ENCODE assay signal across 10 mouse cellular contexts in genomic region chrX:73312522-73312921, GRCm38 (mm10). TPM values are rescaled to one million over a fixed set of nuclear protein-coding genes. Genes with fewer than 3 reads are reported as not detected.
DNase-seq lines count a peak whose midpoint lies in the region; ATAC-seq and TF ChIP-seq lines count a peak whose summit lies in the region.
"Had no signal": no experiment of that assay in that cellular context is flagged by ENCODE, and none has a peak within 500 bp of the region (broad histone marks: within the 10 kb centered on the region; RNA-seq: fewer than 3 reads in every experiment).

No protein-coding gene starts in this region.

- WGBS in forebrain, embryonic 14.5 days: 42% methylated on average over 3 of the region's 3 CpGs
- 47% methylated on average over 3 of the region's 3 CpGs for WGBS in forebrain, embryonic 15.5 days
- 35% methylated on average over 3 of the region's 3 CpGs for WGBS in midbrain, postnatal 0 days
- 48% methylated on average over 3 of the region's 3 CpGs for WGBS in midbrain, embryonic 10.5 days
- 42% methylated on average over 3 of the region's 3 CpGs for WGBS in midbrain, embryonic 16.5 days

- H3K4me1 ChIP-seq in forebrain, embryonic 14.5 days (ENCODE audit: control insufficient read depth, insufficient read depth, low read length): no peaks in the 10 kb centered on the region
- no peaks in the 10 kb centered on the region for H3K4me1 ChIP-seq in forebrain, embryonic 15.5 days
- H3K4me1 ChIP-seq in midbrain, postnatal 0 days (ENCODE audit: insufficient read depth, low read length): no peaks in the 10 kb centered on the region
- H3K4me1 ChIP-seq in midbrain, embryonic 10.5 days: no peaks in the 10 kb centered on the region
- no peaks in the 10 kb centered on the region for H3K4me1 ChIP-seq in midbrain, embryonic 16.5 days (ENCODE audit: control insufficient read depth, insufficient read depth, low read length)
- H3K4me1 ChIP-seq: midbrain, embryonic 12.5 days had no signal

- H3K9ac ChIP-seq in forebrain, embryonic 14.5 days (ENCODE audit: low read length): no peak overlapping the region
- H3K9ac ChIP-seq in forebrain, embryonic 15.5 days (replicated peaks): no peak overlapping the region
- no peak overlapping the region for H3K9ac ChIP-seq in midbrain, postnatal 0 days (replicated peaks; ENCODE audit: low read length, poor library complexity, severe bottlenecking)
- H3K9ac ChIP-seq in midbrain, embryonic 16.5 days (ENCODE audit: low read depth, low read length): no peak overlapping the region
- H3K9ac ChIP-seq: midbrain, embryonic 12.5 days had no signal

- no peak for ATAC-seq in forebrain, embryonic 14.5 days
- ATAC-seq in forebrain, embryonic 15.5 days (replicated peaks): no peak
- ATAC-seq in midbrain, postnatal 0 days (ENCODE audit: low FRiP score): no peak
- ATAC-seq in midbrain, embryonic 16.5 days: no peak

- H3K4me3 ChIP-seq in forebrain, embryonic 14.5 days (ENCODE audit: low read depth, low read length): no peak overlapping the region
- no peak overlapping the region for H3K4me3 ChIP-seq in forebrain, embryonic 15.5 days
- no peak overlapping the region for H3K4me3 ChIP-seq in midbrain, postnatal 0 days (ENCODE audit: low read depth, low read length)
- H3K4me3 ChIP-seq in midbrain, embryonic 10.5 days: no peak overlapping the region
- H3K4me3 ChIP-seq in midbrain, embryonic 16.5 days (ENCODE audit: low read depth, low read length): no peak overlapping the region
- H3K4me3 ChIP-seq: midbrain, embryonic 12.5 days had no signal

- no peaks in the 10 kb centered on the region for H3K9me3 ChIP-seq in forebrain, embryonic 14.5 days (replicated peaks; ENCODE audit: control insufficient read depth, low read length)
- no peaks in the 10 kb centered on the region for H3K9me3 ChIP-seq in forebrain, embryonic 15.5 days
- H3K9me3 ChIP-seq in midbrain, postnatal 0 days (ENCODE audit: low read length): no peaks in the 10 kb centered on the region
- no peaks in the 10 kb centered on the region for H3K9me3 ChIP-seq in midbrain, embryonic 10.5 days (replicated peaks)
- no peaks in the 10 kb centered on the region for H3K9me3 ChIP-seq in midbrain, embryonic 16.5 days (replicated peaks; ENCODE audit: control insufficient read depth, low read length, poor library complexity, severe bottlenecking)
- H3K9me3 ChIP-seq: midbrain, embryonic 12.5 days had no signal

- TF ChIP-seq CTCF in midbrain, postnatal 0 days (IDR thresholded peaks at IDR 0.05): peak; percentile 74

- H3K4me2 ChIP-seq in forebrain, embryonic 14.5 days (ENCODE audit: low read length): no peak overlapping the region
- no peak overlapping the region for H3K4me2 ChIP-seq in forebrain, embryonic 15.5 days (replicated peaks)
- no peak overlapping the region for H3K4me2 ChIP-seq in midbrain, postnatal 0 days (ENCODE audit: low read depth, low read length, poor library complexity, severe bottlenecking)
- no peak overlapping the region for H3K4me2 ChIP-seq in midbrain, embryonic 16.5 days (ENCODE audit: low read length)
- H3K4me2 ChIP-seq: midbrain, embryonic 12.5 days had no signal

- no peaks in the 10 kb centered on the region for H3K27me3 ChIP-seq in forebrain, embryonic 14.5 days (replicated peaks; ENCODE audit: control insufficient read depth, insufficient read depth, low read length)
- H3K27me3 ChIP-seq in forebrain, embryonic 15.5 days: no peaks in the 10 kb centered on the region
- H3K27me3 ChIP-seq in midbrain, postnatal 0 days (ENCODE audit: insufficient read depth, low read length): no peaks in the 10 kb centered on the region
- peaks cover 4% of the 10 kb centered on the region; the same call in 1 of the 2 replicates for H3K27me3 ChIP-seq in midbrain, embryonic 10.5 days (ENCODE audit: low read depth, poor library complexity, severe bottlenecking)
- no peaks in the 10 kb centered on the region for H3K27me3 ChIP-seq in midbrain, embryonic 16.5 days (ENCODE audit: control insufficient read depth, insufficient read depth, low read depth, low read length)
- H3K27me3 ChIP-seq: midbrain, embryonic 12.5 days had no signal

- no peak overlapping the region for H3K27ac ChIP-seq in forebrain, embryonic 14.5 days (ENCODE audit: low read depth, low read length)
- no peak overlapping the region for H3K27ac ChIP-seq in forebrain, embryonic 15.5 days (replicated peaks)
- H3K27ac ChIP-seq in midbrain, postnatal 0 days (ENCODE audit: low read depth, low read length): no peak overlapping the region
- H3K27ac ChIP-seq in midbrain, embryonic 10.5 days (replicated peaks): no peak overlapping the region
- H3K27ac ChIP-seq in midbrain, embryonic 16.5 days (ENCODE audit: low read length): no peak overlapping the region
- H3K27ac ChIP-seq: midbrain, embryonic 12.5 days had no signal

- H3K36me3 ChIP-seq in forebrain, embryonic 14.5 days (ENCODE audit: control insufficient read depth, insufficient read depth, low read length): no peaks in the 10 kb centered on the region
- no peaks in the 10 kb centered on the region for H3K36me3 ChIP-seq in forebrain, embryonic 15.5 days
- no peaks in the 10 kb centered on the region for H3K36me3 ChIP-seq in midbrain, postnatal 0 days (ENCODE audit: insufficient read depth, low read length)
- no peaks in the 10 kb centered on the region for H3K36me3 ChIP-seq in midbrain, embryonic 10.5 days
- H3K36me3 ChIP-seq in midbrain, embryonic 16.5 days (ENCODE audit: control insufficient read depth, insufficient read depth, low read length): no peaks in the 10 kb centered on the region
- H3K36me3 ChIP-seq: midbrain, embryonic 12.5 days had no signal

- peak; percentile 54 for DNase-seq in forebrain, embryonic 14.5 days (ENCODE audit: low spot score)
- DNase-seq in midbrain, postnatal 0 days (ENCODE audit: low spot score): peak; percentile 53
- no peak for DNase-seq in midbrain, embryonic 10.5 days (ENCODE audit: low spot score)
- peak; percentile 19 for DNase-seq in cerebellum, adult 8-10 months
- DNase-seq in layer of hippocampus, adult 9-10 months (ENCODE audit: low spot score): peak; percentile 29
- DNase-seq in retina, postnatal 1 day: peak; percentile 39

RNA-seq across cellular contexts. Expression of gene Xlr5a, which starts 19.7 kb away (rescaled TPM):
- not detected in 2 replicates for polyA plus RNA-seq in forebrain, embryonic 14.5 days (2014; fragmentation: Nextera tagmentation; extraction: Ambion mirVana)
- polyA plus RNA-seq in forebrain, embryonic 15.5 days (2015; fragmentation: Nextera tagmentation; extraction: Ambion mirVana): not detected in 2 replicates
- not detected in 2 replicates for total RNA-seq in midbrain, postnatal 0 days (2014; rRNA removed)
- polyA plus RNA-seq in midbrain, postnatal 0 days (2015; fragmentation: Nextera tagmentation; extraction: Ambion mirVana): not detected in 2 replicates
- polyA plus RNA-seq in midbrain, embryonic 10.5 days (2016; fragmentation: Nextera tagmentation; extraction: Ambion mirVana): not detected in 2 replicates
- not detected in 2 replicates for polyA plus RNA-seq in midbrain, embryonic 16.5 days (2015; fragmentation: Nextera tagmentation; extraction: Ambion mirVana)
- polyA plus RNA-seq: heart, embryonic 16.5 days had no signal

RNA-seq across cellular contexts. Expression of gene Xlr5c, which starts 19.7 kb away (rescaled TPM):
- polyA plus RNA-seq in forebrain, embryonic 14.5 days (2014; fragmentation: Nextera tagmentation; extraction: Ambion mirVana): not detected in 2 replicates
- polyA plus RNA-seq in forebrain, embryonic 15.5 days (2015; fragmentation: Nextera tagmentation; extraction: Ambion mirVana): not detected in 2 replicates
- total RNA-seq in midbrain, postnatal 0 days (2014; rRNA removed): not detected in 2 replicates
- not detected in 2 replicates for polyA plus RNA-seq in midbrain, postnatal 0 days (2015; fragmentation: Nextera tagmentation; extraction: Ambion mirVana)
- not detected in 2 replicates for polyA plus RNA-seq in midbrain, embryonic 10.5 days (2016; fragmentation: Nextera tagmentation; extraction: Ambion mirVana)
- not detected in 2 replicates for polyA plus RNA-seq in midbrain, embryonic 16.5 days (2015; fragmentation: Nextera tagmentation; extraction: Ambion mirVana)
- polyA plus RNA-seq: heart, embryonic 16.5 days; midbrain, embryonic 12.5 days had no signal

RNA-seq across cellular contexts. Expression of gene Gm45015, which starts 24.1 kb away (rescaled TPM):
- not detected in 2 replicates for polyA plus RNA-seq in forebrain, embryonic 14.5 days (2014; fragmentation: Nextera tagmentation; extraction: Ambion mirVana)
- polyA plus RNA-seq in forebrain, embryonic 15.5 days (2015; fragmentation: Nextera tagmentation; extraction: Ambion mirVana): not detected in 2 replicates
- total RNA-seq in midbrain, postnatal 0 days (2014; rRNA removed): not detected in 2 replicates
- not detected in 2 replicates for polyA plus RNA-seq in midbrain, postnatal 0 days (2015; fragmentation: Nextera tagmentation; extraction: Ambion mirVana)
- not detected in 2 replicates for polyA plus RNA-seq in midbrain, embryonic 10.5 days (2016; fragmentation: Nextera tagmentation; extraction: Ambion mirVana)
- polyA plus RNA-seq in midbrain, embryonic 16.5 days (2015; fragmentation: Nextera tagmentation; extraction: Ambion mirVana): not detected in 2 replicates
- polyA plus RNA-seq: heart, embryonic 16.5 days; midbrain, embryonic 12.5 days had no signal

RNA-seq across cellular contexts. Expression of gene Zfp275, which starts 29.9 kb away (rescaled TPM):
- polyA plus RNA-seq in forebrain, embryonic 14.5 days (2014; fragmentation: Nextera tagmentation; extraction: Ambion mirVana): 14.4 and 15.2 TPM in 2 replicates
- 11.6 and 12.0 TPM in 2 replicates for polyA plus RNA-seq in forebrain, embryonic 15.5 days (2015; fragmentation: Nextera tagmentation; extraction: Ambion mirVana)
- total RNA-seq in midbrain, postnatal 0 days (2014; rRNA removed): 28.2 and 29.9 TPM in 2 replicates
- polyA plus RNA-seq in midbrain, postnatal 0 days (2015; fragmentation: Nextera tagmentation; extraction: Ambion mirVana): 5.2 and 5.7 TPM in 2 replicates
- 15.3 and 16.3 TPM in 2 replicates for polyA plus RNA-seq in midbrain, embryonic 10.5 days (2016; fragmentation: Nextera tagmentation; extraction: Ambion mirVana)
- polyA plus RNA-seq in midbrain, embryonic 16.5 days (2015; fragmentation: Nextera tagmentation; extraction: Ambion mirVana): 10.8 and 11.0 TPM in 2 replicates

RNA-seq across cellular contexts. Expression of gene Xlr3c, which starts 47.3 kb away (rescaled TPM):
- not detected in 2 replicates for polyA plus RNA-seq in forebrain, embryonic 14.5 days (2014; fragmentation: Nextera tagmentation; extraction: Ambion mirVana)
- not detected in 2 replicates for polyA plus RNA-seq in forebrain, embryonic 15.5 days (2015; fragmentation: Nextera tagmentation; extraction: Ambion mirVana)
- total RNA-seq in midbrain, postnatal 0 days (2014; rRNA removed): not detected in 2 replicates
- 0.12 and 0.15 TPM in 2 replicates for polyA plus RNA-seq in midbrain, postnatal 0 days (2015; fragmentation: Nextera tagmentation; extraction: Ambion mirVana)
- not detected in 2 replicates for polyA plus RNA-seq in midbrain, embryonic 10.5 days (2016; fragmentation: Nextera tagmentation; extraction: Ambion mirVana)
- not detected in 2 replicates for polyA plus RNA-seq in midbrain, embryonic 16.5 days (2015; fragmentation: Nextera tagmentation; extraction: Ambion mirVana)
- polyA plus RNA-seq: heart, embryonic 16.5 days had no signal
